Comparison of ENCODE assay signal across 7 mouse cellular contexts in the genomic region with DNA sequence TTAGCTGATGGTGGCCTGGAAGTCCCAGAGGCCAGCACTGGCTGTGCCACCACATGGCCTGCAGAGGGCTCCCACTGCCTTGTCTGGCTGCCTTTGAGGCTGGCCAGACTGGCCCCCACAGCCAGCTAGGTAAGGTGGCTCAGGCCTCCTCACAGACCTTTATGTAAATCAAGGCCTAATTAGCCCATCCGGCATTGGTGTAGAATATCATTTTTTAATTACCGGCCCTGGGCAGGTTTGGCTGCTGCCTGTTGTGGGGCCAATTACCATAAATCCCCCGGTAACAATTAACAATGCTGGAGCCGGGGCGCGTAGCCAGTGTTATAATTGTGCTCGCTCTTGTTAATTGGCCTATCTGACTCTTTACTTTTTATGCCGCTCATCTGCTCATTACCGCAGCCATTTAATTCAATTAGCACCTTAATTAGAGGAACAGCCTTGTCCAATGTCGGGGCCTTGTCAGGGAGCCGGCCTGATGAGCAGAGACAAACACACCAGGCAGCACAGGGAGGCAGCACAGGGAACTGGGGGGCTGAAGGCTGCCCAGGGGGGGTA.
DNase-seq lines count a peak whose midpoint lies in the region; ATAC-seq and TF ChIP-seq lines count a peak whose summit lies in the region.

No protein-coding gene starts in this region.

- ATAC-seq in lung, embryonic 14.5 days (ENCODE audit: insufficient read depth) = no peak
- peak; percentile 86 for ATAC-seq in forebrain, embryonic 14.5 days
- peak; percentile 59 for ATAC-seq in megakaryocyte progenitor cell, adult 5-6 weeks (replicated peaks; ENCODE audit: poor library complexity)

- no peak overlapping the region for H3K4me3 ChIP-seq in lung, embryonic 14.5 days (ENCODE audit: low read depth, low read length)
- H3K4me3 ChIP-seq in forebrain, embryonic 14.5 days (ENCODE audit: low read depth, low read length) = no peak overlapping the region

- WGBS in lung, embryonic 14.5 days = 80% methylated on average over 11 of the region's 11 CpGs
- WGBS in forebrain, embryonic 14.5 days = 5% methylated on average over 11 of the region's 11 CpGs

- no peak overlapping the region for H3K9ac ChIP-seq in lung, embryonic 14.5 days
- no peak overlapping the region for H3K9ac ChIP-seq in forebrain, embryonic 14.5 days (ENCODE audit: low read length)

- DNase-seq in lung, embryonic 14.5 days = no peak
- no peak for DNase-seq in lung, adult 18-20 months
- peak; percentile 11 for DNase-seq in cerebellum, adult 8-10 months
- DNase-seq in forebrain, embryonic 14.5 days (ENCODE audit: low spot score) = peak; percentile 95
- DNase-seq in urinary bladder, postnatal 4 days (ENCODE audit: low spot score in 2 of 2) = no peak
- no peak for DNase-seq in left cerebral cortex, adult 18-20 months (ENCODE audit: low spot score in 2 of 2)

- H3K4me1 ChIP-seq in lung, embryonic 14.5 days (ENCODE audit: insufficient read depth) = no peaks in the 10 kb centered on the region
- peaks cover 19% of the 10 kb centered on the region for H3K4me1 ChIP-seq in forebrain, embryonic 14.5 days (ENCODE audit: control insufficient read depth, insufficient read depth, low read length)

- TF ChIP-seq CTCF in lung, embryonic 14.5 days (IDR thresholded peaks at IDR 0.05; ENCODE audit: low read depth) = peak; percentile 53

- no peak overlapping the region for H3K27ac ChIP-seq in lung, embryonic 14.5 days (ENCODE audit: low read depth)
- H3K27ac ChIP-seq in forebrain, embryonic 14.5 days (ENCODE audit: low read depth, low read length) = peak overlapping the region; percentile 58; the same call in 1 of the 2 replicates

- no peaks in the 10 kb centered on the region for H3K36me3 ChIP-seq in lung, embryonic 14.5 days (ENCODE audit: insufficient read depth)
- H3K36me3 ChIP-seq in forebrain, embryonic 14.5 days (ENCODE audit: control insufficient read depth, insufficient read depth, low read length) = no peaks in the 10 kb centered on the region

- H3K9me3 ChIP-seq in lung, embryonic 14.5 days (ENCODE audit: low read depth, low read length) = no peaks in the 10 kb centered on the region
- no peaks in the 10 kb centered on the region for H3K9me3 ChIP-seq in forebrain, embryonic 14.5 days (replicated peaks; ENCODE audit: control insufficient read depth, low read length)

- H3K27me3 ChIP-seq in lung, embryonic 14.5 days (ENCODE audit: insufficient read depth, low read length) = peaks cover 30% of the 10 kb centered on the region; the same call in 1 of the 2 replicates
- peaks cover 75% of the 10 kb centered on the region for H3K27me3 ChIP-seq in forebrain, embryonic 14.5 days (replicated peaks; ENCODE audit: control insufficient read depth, insufficient read depth, low read length)

- H3K4me2 ChIP-seq in lung, embryonic 14.5 days = no peak overlapping the region
- peak overlapping the region; percentile 1; the same call in 1 of the 2 replicates for H3K4me2 ChIP-seq in forebrain, embryonic 14.5 days (ENCODE audit: low read length)

Comparison
In these comparisons a context has a peak if more than half of its experiments do, and no peak if none do; other contexts are left out.
1. DNase-seq: peak in cerebellum, adult 8-10 months (single experiment) and forebrain, embryonic 14.5 days (single experiment); none in lung, embryonic 14.5 days (single experiment), lung, adult 18-20 months (0 of 2), urinary bladder, postnatal 4 days (0 of 2) and left cerebral cortex, adult 18-20 months (0 of 2).